Mouse (Mus musculus): Measurements from ENCODE around the gene Rheb.
"Not testable (repeated sequence)": the region's sequence is repeated elsewhere in the genome, so short reads cannot be mapped to it uniquely, and the experiment has no call there.

The Rheb gene

GRCm38 (mm10) chr5:24842274-24843102 is at the start of gene Rheb:
TSS of gene Rheb (minus strand) at chr5:24842624.
- DNase-seq (ENCODE audit: low read depth), result peak; percentile 99

GRCm38 (mm10) chr5:24889860-24890259 is 47.4 kb upstream of the Rheb start:
- DNase-seq (ENCODE audit: low read depth), result no peak

- DNase-seq (ENCODE audit: low read depth), result no peak
These were observed 46.6 kb upstream of the Rheb start for GRCm38 (mm10) chr5:24888874-24889591.

- DNase-seq (ENCODE audit: low read depth), result no peak
These were observed 44.8 kb upstream of the Rheb start for GRCm38 (mm10) chr5:24887271-24887670.

GRCm38 (mm10) chr5:24878713-24879112 is 36.3 kb upstream of the Rheb start:
- no peak for DNase-seq (ENCODE audit: low read depth)

- no peak for DNase-seq (ENCODE audit: low read depth)
These were observed 35.6 kb upstream of the Rheb start for GRCm38 (mm10) chr5:24877836-24878624.

GRCm38 (mm10) chr5:24876653-24877052 is 34.2 kb upstream of the Rheb start:
- no peak for DNase-seq (ENCODE audit: low read depth)

GRCm38 (mm10) chr5:24874111-24874510 is 31.7 kb upstream of the Rheb start:
- DNase-seq (ENCODE audit: low read depth), result peak; percentile 62

GRCm38 (mm10) chr5:24873221-24873620 is 30.8 kb upstream of the Rheb start:
- DNase-seq (ENCODE audit: low read depth), result peak; percentile 54

GRCm38 (mm10) chr5:24871276-24871675 is 28.9 kb upstream of the Rheb start:
- DNase-seq (ENCODE audit: low read depth), result no peak

GRCm38 (mm10) chr5:24869796-24870289 is 27.4 kb upstream of the Rheb start:
- no peak for DNase-seq (ENCODE audit: low read depth)

- DNase-seq (ENCODE audit: low read depth), result no peak
These were observed 21.4 kb upstream of the Rheb start for GRCm38 (mm10) chr5:24863804-24864203.

- DNase-seq (ENCODE audit: low read depth), result no peak
These were observed 19.1 kb upstream of the Rheb start for GRCm38 (mm10) chr5:24861449-24861930.

- peak; percentile 59 for DNase-seq (ENCODE audit: low read depth)
These were observed 18.4 kb upstream of the Rheb start for GRCm38 (mm10) chr5:24860635-24861448.

- DNase-seq (ENCODE audit: low read depth), result no peak
These were observed 17.5 kb upstream of the Rheb start for GRCm38 (mm10) chr5:24859771-24860540.

- DNase-seq (ENCODE audit: low read depth), result no peak
These were observed 12.6 kb upstream of the Rheb start for GRCm38 (mm10) chr5:24854827-24855600.

- DNase-seq (ENCODE audit: low read depth), result no peak
These were observed 11.8 kb upstream of the Rheb start for GRCm38 (mm10) chr5:24854256-24854655.

- DNase-seq (ENCODE audit: low read depth), result not testable (repeated sequence)
These were observed 5.8 kb upstream of the Rheb start for GRCm38 (mm10) chr5:24848261-24848660.

GRCm38 (mm10) chr5:24843841-24844240 is 1.4 kb upstream of the Rheb start:
- no peak for DNase-seq (ENCODE audit: low read depth)

- no peak for DNase-seq (ENCODE audit: low read depth)
These were observed 665 bp upstream of the Rheb start for GRCm38 (mm10) chr5:24843103-24843475.
